Mouse (Mus musculus) ES-CJ7 (cell line): ENCODE results near the gene Usp30.

Source experiments
- DNase-seq: peaks from one replicate; pipeline ENCODE4 v3.0.0; 2011; ENCODE audit warnings: low read depth, low spot score

Usp30 gene

DNA sequence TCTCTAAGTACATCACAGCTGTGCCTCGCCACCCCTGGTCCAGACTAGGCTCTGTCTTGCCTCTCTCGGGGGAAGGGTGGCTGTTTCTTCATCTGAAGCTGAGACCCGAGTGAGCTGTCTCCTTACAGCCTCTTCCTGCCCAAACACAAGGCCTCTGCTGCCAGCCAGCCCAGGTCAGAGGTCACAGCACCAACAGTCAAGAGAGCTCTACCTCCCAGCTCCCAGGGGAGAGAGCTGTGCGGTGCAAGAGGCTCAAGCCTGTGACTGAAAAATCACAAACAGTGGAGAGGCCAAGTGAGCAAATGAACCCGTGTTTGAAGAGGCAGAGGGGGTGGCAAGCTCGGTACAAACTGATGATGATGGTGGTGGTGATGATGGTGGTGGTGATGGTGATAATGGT lies 1.3 kb downstream of the Usp30 start:
- DNase-seq, result no peak

DNA sequence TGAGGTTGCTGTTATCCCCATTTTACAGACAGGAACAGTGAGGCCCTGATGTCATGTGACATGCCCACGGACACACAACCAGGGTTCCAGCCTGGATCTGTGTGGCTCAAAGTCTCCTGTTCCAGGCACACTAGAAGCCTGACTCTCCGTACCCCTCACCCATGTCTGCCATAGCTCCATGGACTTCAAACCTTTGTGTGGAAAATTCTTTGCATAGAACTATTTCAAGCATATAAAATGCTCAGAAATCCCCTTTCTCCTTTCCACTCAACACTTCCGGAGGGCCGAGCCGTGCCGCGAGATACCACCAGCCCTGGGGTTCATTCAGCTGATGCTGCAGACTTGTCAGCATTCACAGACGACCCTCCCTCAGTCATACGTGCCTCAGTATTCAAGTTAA lies 2.3 kb downstream of the Usp30 start:
- DNase-seq, result no peak

DNA sequence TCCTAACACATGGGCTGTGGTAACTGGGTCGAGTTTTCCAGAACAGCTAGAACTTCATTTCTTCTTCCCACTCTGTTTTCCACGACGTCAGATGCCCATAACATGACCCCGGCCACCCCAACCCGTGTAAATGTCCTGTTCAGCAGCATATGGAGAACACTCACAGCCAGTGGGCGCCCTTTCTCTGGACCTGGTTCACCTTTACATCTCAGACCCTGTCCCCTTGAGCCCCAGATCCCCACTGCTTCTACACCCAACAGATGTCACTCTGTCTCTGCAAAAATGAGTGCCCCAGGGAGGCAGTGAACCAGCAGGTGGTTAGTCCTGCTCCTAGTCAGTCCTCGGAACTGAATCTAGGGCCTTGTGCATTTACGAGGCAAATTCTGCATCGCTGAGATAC lies 2.7 kb downstream of the Usp30 start:
- DNase-seq, result no peak

DNA sequence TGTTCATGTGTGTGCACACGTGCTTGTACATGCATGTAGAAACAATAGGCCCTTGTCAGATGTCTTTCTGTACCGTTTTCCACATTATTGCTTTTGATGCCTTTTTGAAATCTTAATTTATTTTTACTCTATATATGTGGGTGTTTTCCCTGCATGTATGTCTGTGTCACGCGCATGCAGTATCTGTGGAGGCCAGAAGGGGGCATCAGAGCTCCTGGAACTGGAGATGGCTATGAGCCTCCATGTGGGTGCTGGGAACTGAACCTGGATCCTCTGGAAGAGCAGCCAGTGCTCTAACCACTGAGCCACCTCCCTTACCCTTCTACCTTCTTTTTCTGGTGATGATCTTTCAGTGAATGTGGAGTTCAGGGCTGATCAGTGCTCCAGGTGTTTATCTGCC lies 5.6 kb downstream of the Usp30 start:
- DNase-seq, result peak; percentile 50

DNA sequence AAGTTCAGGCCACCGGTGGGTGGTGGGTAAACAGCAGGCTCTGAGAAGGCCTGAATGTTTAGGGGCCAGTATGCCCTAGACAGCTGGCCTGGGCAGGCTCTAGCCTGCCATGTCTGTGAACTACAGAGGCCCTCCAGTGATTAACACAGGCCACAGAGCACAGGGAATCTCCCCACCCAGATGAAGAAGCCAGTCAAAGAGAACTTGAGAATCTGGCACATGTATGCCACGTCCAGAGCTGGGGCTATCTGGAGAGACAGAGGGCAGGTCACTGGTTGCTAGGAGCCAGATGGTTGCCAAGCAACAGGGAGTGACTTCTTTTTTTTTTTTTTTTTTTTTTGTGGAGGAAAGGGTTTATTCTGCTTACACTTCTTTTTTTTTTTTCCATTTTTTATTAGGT lies 7.0 kb downstream of the Usp30 start:
- DNase-seq, result no peak

DNA sequence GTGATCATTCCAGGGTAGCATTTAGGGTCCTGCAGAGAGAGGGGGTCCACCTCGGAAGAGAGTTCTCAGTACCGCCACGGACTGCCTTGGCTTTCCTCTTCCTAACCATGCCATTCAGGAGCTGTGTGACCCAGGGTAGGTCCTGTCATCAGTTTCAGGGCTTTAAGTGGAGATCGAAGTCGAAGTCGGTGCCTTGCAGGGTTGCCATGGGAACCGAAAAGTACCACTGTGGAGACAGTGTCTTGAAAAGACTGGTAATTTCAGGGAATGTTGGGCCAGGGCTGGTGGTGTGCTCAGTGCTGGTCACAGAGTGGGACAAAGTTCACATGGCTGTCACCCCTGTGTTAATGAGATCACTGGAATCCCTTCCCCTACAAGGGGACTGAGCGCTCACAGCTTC lies 11.7 kb downstream of the Usp30 start:
- no peak for DNase-seq

DNA sequence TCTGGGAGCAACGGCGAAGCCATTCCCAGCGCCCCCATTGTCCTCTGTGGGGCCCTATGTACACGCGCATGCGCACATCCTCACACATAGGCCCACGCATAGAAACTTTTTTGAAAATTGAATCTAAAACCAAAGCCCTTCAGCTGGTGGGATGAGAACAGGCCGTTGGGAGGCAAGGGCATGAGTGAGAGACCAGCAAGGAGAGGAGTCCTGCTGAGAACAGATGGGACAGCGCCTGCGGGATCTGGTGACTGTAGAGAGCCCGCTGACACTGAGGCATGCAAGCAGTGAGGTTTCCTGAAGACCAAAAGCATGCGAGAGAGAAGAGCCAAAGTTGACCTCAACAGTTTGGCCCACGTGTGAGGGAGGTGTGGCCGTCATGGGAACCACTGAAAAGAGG lies 20.2 kb downstream of the Usp30 start:
- no peak for DNase-seq

DNA sequence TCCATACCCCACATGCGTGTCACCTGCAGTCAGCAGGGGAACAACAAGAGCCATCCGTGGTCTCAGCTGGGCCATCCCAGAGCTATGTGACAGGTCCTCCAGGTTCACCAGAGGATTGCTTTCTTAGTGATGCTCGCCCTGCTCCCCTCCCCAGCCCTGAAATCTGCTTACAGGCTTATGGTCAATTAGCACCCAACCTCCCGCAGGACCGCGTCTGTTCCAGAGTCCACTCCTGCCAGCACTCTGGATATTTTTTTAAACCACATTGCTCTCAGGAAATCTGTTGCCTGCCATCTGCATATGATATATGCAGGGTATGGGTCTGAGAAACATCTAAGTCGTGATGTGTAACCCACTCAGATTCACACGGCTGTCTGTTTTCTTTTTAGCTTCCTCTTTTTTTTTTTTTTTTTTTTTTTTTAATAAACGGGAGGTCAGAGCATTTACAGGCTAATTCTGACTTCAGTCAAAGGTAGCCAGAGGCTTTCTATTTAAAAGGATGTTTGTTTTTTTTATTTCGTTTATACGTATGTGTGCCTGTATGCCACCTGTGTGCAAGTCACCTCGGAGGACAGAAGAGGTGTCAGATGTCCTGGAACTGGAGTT lies 22.7 kb downstream of the Usp30 start:
- DNase-seq, result no peak

DNA sequence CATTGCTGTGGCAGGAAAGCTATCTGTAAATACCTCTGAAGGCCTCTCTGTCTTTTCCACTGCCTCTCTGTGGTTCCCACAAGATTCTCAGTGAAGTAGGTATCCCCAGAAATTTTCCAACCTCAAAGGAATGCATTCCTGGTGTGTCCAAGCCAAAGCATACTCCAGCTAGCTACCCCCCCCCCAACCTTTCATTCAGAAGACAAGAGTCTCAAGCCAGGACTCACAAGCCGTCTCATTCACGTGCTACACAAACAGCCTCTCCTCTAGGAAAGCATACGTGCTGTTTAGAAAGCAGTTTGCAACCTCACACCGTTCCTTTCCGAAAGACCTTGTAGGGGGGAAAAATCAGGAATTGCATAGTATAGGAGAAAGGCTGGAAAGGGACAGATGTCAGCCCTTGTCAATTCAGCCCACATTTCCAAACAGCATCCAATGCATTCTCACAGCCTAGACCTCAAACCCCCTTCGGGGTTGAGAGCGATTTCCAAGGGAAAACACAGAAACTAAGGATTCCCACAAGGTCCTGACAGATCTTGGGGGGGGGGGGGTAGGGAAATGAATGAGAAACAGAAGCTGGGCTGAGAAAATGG lies 25.3 kb downstream of the Usp30 start:
- DNase-seq, result no peak

DNA sequence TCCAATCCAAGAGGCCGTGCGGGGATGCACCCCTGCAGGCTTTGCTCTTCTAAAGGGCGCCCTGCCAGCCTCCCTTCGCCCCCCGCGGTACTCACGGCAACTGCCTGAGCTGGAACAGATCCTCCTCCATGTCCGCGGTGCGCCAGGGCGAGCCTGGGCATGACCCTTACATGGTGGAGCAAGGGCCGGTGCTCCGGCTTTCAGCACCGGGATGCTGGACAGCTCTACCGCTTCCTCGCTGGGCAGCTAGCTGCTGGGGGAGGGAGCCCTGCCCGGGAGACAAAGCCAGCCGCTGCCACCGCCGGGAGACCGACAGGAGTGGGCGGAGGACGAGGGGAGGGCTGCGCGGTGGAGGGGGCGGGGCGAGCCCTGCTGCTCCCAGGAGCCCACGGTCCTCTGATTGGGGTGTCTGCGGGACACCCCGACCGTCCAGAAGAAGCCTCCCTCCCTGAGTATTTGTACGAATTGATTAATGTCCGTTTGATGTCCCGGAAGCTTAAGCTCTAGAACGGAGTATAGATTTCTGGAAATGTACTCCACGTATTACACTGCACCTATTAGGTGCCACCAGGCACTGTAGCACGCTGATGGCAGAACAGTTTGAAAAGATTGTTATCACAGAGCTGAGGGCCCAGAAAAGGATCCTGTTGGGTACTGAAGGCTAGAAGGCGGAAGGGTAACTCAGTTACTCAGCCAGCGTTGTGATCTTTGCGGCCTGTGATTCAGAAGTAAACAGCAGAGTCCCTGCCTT lies 26.0 kb downstream of the Usp30 start, which contains the start of gene Svop:
TSS of gene Svop (minus strand) at position 514 of the 751 bp plus-strand sequence.
- peak; percentile 86 for DNase-seq

DNA sequence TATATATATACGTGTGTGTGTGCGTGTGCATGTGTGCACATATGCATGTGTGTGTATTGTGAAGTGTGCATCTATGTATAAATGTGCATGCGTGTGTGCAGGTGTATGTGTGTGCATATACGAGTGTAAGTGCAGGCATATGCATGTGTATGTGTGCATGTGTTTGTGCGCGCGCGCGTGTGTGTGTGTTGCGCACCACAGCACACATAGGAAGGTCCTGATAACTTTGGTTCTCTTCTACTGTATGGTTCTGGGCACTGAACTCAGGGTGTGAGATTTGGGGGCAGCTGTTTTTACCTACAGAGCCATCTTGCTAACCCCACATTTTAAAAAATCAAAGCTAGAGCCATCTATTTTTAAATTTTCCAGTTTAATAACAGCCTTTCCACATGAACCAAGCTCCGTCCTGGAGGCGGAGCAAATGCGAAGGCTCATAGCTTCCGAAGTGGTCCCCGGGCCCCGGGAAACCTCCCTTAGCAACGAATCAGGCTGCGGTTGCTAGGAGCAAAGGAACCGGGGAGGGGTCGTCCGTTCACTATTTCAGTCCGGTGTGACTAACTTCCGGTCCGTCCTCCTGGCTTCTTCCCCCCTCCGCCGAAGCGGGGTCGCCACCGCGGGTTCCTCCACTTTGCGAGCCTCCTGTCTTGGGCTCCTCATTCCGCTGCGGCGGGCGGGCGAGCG lies 34.6 kb downstream of the Usp30 start:
- DNase-seq, result peak; percentile 93

DNA sequence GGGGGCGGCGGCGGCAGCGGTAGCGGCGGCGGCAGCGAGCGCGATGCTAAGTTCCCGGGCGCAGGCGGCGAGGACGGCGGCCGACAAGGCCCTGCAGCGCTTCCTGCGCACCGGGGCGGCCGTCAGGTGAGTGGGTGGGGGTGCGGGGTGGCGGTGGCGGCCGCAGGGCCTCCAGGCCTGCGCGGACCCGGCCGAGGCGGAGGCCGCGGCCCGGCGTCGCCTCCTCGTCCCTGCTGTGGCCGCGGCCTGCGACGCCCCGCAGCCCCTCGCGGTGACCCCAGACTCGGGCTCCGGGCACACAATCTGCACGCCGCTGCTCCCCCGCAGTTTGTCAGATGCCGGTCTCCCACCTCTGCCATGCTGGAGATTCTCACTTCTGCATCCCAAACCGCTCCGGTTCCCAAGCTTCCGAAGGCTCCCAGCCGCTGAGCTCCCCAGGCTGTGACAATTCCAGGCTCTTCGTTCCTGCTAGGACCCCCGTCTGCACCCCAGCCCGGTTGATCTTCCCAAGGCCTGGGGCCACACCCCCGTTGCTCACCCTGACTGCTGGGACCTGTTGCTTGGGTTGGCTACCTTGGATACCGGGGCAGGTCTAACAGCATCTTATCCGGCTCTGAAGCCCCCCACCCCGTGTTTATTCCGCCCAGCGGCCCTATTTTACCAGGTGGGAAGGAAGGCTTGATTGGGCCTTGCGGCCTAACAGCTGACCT lies 35.3 kb downstream of the Usp30 start:
- no peak for DNase-seq

DNA sequence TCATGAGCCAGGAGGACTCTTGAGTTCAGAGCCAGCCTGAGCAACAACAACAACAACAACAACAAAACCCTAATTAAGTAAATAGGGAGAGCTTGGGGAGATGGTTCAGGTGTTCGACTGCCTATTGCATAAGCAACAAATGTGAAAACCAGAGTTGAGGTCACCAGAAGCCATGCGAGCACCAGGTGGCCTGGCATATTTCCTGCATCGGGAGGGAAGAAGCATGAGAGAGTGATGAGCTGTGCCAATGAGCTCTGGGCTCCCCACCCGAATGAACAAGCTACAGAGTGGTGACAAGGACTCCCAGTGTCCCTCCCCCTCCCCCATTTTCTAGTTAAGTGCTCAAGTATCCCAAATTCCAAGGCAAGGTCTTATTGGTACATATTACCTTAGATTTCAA lies 36.6 kb downstream of the Usp30 start:
- DNase-seq, result no peak

DNA sequence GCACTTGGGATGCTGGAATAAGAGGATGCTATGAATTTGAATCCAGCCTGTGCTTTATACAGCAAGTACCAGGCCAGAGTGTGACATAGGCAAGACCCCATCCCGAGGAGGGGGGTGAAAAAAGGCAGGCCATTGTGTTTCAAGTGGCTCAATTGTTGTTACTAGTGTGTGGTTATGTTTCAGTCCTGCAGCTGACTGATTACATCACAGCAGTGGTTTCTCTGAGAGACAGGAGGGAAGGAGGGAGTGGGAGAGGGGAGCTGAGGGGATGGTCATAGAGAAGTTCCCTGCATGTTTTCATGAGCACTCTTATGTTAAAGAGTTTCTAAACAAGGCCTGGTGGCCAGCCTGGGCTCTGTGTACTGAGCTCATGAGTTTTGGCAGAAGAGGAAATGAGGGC lies 37.5 kb downstream of the Usp30 start:
- no peak for DNase-seq

DNA sequence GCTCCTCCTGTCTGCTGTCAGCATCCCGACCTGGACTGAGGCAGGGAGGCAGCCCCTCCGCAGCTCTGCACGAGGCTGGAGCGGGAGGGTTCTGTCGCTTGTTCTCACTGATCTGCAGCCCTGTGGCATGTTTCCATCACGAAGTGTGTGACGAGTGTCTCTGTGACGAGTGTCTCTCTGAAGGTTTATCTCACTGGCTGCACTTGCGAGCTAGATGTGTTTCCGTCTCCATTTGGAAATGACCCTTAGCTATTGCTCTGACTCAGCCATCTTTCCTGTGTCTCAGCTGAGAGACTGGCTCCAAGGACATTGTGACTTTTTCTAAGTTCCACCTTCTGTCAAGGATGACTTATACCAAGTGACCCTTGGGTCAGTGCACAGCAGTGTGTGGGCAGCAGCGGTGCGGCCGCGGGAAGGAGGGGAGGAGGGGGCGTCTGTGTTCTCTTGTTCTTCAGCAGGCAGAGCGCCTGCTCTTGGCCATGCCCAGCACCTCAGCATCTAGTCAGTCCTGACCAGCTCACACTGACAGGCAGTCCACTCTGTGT lies 41.2 kb downstream of the Usp30 start:
- DNase-seq, result peak; percentile 42

DNA sequence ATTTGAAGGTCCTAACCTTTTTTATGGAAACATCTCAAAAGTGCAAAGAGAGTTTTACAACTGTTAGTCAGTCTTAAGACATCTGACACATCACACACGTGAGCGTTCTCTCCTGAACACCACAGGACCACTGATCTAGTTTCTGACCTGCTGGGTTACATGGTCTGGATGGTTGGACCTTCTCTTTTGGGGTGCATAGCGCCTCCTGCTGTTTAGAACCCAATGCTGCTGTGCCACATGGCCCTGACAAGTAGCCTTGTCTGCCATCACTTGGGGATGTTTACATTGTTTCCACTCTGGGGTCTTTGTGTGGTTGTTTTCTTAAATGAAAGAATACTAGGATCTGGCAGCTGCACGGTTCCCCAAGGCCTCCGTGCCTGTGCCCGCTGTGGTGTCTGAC lies 48.1 kb downstream of the Usp30 start:
- peak; percentile 56 for DNase-seq

DNA sequence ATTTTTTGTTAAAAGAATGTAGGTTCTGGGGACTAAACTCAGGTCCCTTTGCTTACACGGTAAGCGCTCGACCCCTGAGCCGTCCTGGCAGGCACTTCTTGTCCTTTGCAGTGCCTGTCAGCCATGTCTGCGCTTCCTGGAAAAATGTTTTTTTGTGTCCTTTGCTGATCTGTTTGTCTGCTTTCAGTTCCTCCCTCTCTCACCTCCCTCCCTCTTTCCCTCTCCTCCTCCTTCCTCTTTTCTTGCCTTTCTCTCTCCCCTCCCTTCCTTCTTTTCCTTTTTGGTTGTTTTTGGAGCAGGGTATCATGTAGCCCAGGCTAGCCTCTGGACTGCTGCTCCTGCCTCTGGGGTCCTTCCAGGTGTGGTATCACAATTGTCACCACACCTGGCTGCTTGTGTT lies 49.8 kb downstream of the Usp30 start:
- no peak for DNase-seq

DNA sequence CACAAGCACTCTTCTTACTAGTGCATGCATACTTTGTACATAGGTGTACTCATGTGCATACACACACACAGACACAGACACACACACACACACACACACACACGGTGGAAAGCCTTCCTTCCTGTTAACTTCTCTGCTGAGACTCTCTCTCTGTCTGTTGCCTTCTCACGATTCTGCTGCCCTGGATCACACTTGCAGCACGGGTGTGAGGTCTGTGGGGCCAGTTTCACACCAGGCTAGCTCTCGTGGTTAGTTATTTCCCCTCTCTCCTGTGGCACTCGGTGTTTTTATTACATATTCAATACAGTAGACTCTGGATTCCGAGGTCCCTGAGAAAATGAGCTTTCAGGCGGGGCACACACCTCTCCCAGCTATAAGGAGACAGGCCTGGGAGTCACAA lies 51.3 kb downstream of the Usp30 start:
- no peak for DNase-seq

DNA sequence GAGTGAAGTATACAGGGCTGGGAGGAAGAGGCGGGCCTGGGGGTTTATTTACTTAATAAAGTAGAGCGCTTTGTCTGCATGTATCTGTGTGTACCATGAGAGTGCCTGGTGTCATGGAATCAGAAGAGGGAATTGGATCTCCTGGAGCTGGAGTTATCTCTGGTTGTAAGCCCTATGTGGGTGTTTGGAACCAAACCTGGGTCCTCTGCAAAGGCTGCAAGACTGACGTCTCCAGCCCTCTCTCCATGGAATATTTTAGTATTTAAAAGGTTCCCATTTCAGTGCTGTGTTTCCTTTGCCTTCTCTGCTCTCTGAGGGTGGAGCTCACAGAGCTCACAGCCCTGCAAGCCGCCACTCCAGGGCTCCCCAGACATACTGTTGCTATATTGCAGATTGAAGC lies 54.5 kb downstream of the Usp30 start:
- DNase-seq, result no peak

DNA sequence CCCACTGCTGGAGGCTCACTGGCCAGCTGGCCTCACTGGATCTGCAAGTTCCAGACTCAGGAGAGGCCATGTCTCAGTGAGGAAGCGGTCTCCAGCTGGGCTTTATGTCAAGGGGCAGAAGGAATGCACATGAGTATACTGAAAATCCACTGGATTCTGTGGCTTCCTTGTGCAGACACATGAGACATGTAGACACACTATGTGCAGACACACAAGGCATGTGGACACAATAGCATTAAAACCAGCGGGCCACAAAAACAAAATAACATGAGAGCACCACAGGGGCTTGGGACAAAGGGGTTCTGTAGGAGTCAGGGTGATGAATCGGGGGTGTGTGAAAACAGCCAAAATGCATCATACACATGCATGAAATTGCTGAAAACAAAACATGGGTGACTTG lies 60.7 kb downstream of the Usp30 start:
- no peak for DNase-seq

DNA sequence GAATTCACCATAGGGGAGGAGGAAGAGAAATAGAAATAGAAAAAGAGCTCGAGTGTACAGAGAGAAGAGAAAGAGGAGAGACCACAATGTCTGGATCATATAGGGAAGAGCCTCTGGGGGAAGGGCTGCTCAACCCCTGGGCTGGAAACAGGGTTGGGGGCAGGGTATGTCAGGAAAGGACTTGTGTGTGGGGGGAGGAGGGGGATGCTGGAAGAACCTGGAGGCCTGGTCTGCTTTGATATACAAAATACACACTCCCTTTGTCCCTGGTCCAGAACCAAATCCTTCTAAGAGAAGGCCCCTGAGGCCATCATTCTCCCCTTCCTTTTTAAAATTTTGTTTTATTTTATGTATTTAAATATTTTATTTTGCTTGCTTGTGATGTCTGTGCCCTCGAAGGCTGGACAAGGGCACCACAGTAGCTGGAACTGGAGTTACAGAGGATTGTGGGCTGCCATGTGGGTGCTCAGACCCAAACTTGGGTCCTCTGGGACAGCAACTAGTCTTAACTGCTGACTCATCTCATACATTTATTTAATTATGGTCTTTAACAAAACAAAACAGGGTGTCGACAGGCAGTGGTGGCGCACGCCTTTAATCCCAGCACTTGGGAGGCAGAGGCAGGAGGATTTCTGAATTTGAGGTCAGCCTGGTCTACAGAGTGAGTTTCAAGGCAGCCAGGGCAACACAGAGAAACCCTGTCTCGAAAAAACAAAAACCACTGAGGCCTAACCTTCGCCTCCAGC lies 61.4 kb downstream of the Usp30 start:
- DNase-seq, result peak; percentile 81
